Mouse (Mus musculus) heart, embryonic 13.5 days (tissue): ENCODE results near the gene St7. TPM values are rescaled to one million over a fixed set of nuclear protein-coding genes. Genes with fewer than 3 reads are reported as not detected.
A peak's percentile ranks its signal among the peaks of the same experiment; 100 is the strongest.
"Not testable (repeated sequence)": the region's sequence is repeated elsewhere in the genome, so short reads cannot be mapped to it uniquely, and the experiment has no call there.

Source experiments
- ATAC-seq: fragments of 200-750 bp; cut with Nextera tagmentation; 2 replicates; pipeline ENCODE4 v1.8.0; 2017; ENCODE audit warnings: moderate TSS enrichment; ENCODE audit not compliant: insufficient number of reproducible peaks, low FRiP score, low TSS enrichment; ENCODE audit errors: extremely low read depth
- H3K27ac ChIP-seq: fragments of 300-500 bp; sonication (generic); replicated peaks from 2 replicates; pipeline ENCODE4 v1.5.1; 2015; ENCODE audit warnings: moderate library complexity, mild to moderate bottlenecking, inconsistent platforms
- H3K27me3 ChIP-seq: fragments of 300-500 bp; sonication (generic); replicated peaks from 2 replicates; pipeline ENCODE4 v1.6.1; 2015; ENCODE audit warnings: mild to moderate bottlenecking, inconsistent platforms
- H3K36me3 ChIP-seq: fragments of 300-500 bp; sonication (generic); 2 replicates; pipeline ENCODE4 v1.6.1; 2015; ENCODE audit warnings: mild to moderate bottlenecking, inconsistent platforms
- H3K4me1 ChIP-seq: fragments of 300-500 bp; sonication (generic); 2 replicates; pipeline ENCODE4 v1.6.1; 2015; ENCODE audit warnings: inconsistent platforms
- H3K4me2 ChIP-seq: fragments of 300-500 bp; sonication (generic); 2 replicates; pipeline ENCODE4 v1.6.1; 2015; ENCODE audit warnings: inconsistent platforms, mild to moderate bottlenecking, moderate library complexity
- H3K4me3 ChIP-seq: fragments of 300-500 bp; sonication (generic); 2 replicates; pipeline ENCODE4 v1.5.1; 2015; ENCODE audit warnings: moderate library complexity, mild to moderate bottlenecking, inconsistent platforms
- H3K9ac ChIP-seq: fragments of 300-500 bp; sonication (generic); 2 replicates; pipeline ENCODE4 v1.6.1; 2015; ENCODE audit warnings: inconsistent platforms, mild to moderate bottlenecking, moderate library complexity
- H3K9me3 ChIP-seq: fragments of 300-500 bp; sonication (generic); 2 replicates; pipeline ENCODE4 v1.6.1; 2016; ENCODE audit warnings: inconsistent platforms
- WGBS: fragments of 180-500 bp; shearing (Covaris S2); methylation state at CpG from one replicate; pipeline ENCODE4 v1.1.7; 2015; ENCODE audit warnings: mixed read lengths; 5-methylcytosine and 5-hydroxymethylcytosine counted together
- polyA plus RNA-seq: library from polyadenylated mRNA; unstranded; fragments of >200 nt; fragmentation: Nextera tagmentation; extraction: Ambion mirVana; gene quantifications from 2 replicates; pipeline ENCODE4 v1.2.1, GENCODE M21; 2015

St7 gene
- polyA plus RNA-seq, 1 experiment from 2014 or later = 25.9 TPM

DNA sequence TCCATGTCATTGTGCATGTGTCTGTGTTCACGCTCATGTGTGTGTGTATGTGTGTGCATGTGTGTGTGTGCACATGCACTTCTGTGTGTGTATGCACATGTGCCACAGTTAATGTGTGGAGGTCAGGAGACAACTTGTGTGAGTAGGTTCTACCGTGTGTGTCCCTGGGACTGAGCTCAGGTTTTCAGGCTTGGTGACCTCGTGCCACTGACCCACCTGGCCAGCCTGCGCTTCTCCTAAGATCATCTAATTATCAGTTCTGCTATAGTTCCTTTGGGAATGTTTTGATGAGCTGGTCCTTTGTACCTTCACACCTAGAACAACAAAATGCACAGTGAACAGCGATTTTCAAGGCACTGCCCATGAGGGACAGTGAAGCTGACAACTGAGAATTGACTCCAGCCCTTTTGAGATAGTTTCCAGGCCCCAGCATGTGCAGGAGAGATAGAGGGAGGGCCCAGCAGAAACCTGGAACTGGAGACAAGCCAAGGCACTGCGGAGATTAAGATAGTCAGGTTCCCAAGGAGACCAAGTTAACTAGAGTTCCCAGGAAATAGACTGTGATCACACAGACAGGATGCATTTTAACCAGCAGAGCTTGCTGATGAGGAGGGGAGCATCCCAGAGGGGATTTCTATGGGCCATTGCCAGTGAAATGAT is 12.3 kb upstream of the St7 start:
- Histone ChIP-seq H3K4me3 (no peak overlapping the region), H3K27me3 (no peaks in the 10 kb centered on the region), H3K36me3 (no peaks in the 10 kb centered on the region), H3K27ac (no peak overlapping the region), H3K4me1 (peaks cover 8% of the 10 kb centered on the region), H3K9ac (no peak overlapping the region), H3K4me2 (no peak overlapping the region), H3K9me3 (no peaks in the 10 kb centered on the region; the same call in 1 of the 2 replicates)
- ATAC-seq = no peak; the same call in 1 of the 2 replicates
- WGBS = 54% methylated on average over 6 of the region's 6 CpGs

DNA sequence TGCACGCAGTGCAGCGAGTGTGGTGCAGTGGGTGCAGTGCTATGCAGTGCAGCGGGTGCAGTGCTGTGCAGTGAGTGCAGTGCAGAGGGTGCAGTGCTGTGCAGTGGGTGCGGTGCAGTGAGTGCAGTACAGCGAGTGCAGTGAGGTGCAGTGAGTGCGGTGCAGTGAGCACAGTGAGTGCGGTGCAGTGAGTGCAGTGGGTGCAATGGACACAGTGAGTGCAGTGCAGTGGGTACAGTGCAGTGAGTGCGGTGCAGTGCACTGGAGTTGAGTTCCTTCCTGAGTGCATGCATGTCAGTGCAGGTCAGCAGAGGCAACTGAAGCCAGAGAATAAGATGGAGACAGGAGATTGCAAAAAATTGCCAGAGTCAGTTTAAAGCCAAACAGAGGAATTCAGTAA is 10.9 kb upstream of the St7 start:
- H3K9me3 ChIP-seq = no peaks in the 10 kb centered on the region; the same call in 1 of the 2 replicates
- H3K9ac ChIP-seq = no peak overlapping the region
- no peak for ATAC-seq
- no peak overlapping the region for H3K4me2 ChIP-seq
- H3K36me3 ChIP-seq = no peaks in the 10 kb centered on the region
- H3K4me3 ChIP-seq = no peak overlapping the region
- H3K4me1 ChIP-seq = peaks cover 8% of the 10 kb centered on the region
- 95% methylated on average over 8 of the region's 8 CpGs for WGBS
- no peak overlapping the region for H3K27ac ChIP-seq
- no peaks in the 10 kb centered on the region for H3K27me3 ChIP-seq

DNA sequence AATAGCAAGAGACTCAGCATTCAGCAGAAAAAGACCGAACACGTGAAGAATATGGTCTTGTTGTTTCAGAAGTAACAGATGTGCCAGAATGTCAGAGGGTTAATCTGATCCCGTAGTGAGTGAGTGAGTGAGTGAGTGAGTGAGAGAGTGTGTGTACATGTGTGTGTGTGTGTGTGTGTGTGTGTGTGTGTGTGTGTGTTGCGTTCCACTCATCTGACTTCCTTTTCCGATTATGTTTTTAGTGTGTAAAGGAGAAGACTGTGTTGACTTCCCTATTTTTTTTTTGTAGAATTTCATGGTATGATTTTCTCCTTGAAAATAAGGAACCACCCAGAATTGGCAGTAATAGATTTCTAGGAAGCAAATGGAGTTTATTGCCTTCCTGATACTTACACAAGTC is 4.1 kb upstream of the St7 start:
- Histone ChIP-seq H3K4me3 (no peak overlapping the region), H3K27ac (no peak overlapping the region), H3K4me1 (peaks cover 7% of the 10 kb centered on the region; the same call in 1 of the 2 replicates), H3K36me3 (no peaks in the 10 kb centered on the region), H3K4me2 (no peak overlapping the region), H3K9me3 (peaks cover 3% of the 10 kb centered on the region; the same call in 1 of the 2 replicates), H3K27me3 (no peaks in the 10 kb centered on the region), H3K9ac (no peak overlapping the region)
- no peak for ATAC-seq
- WGBS = 83% methylated on average over 5 of the region's 5 CpGs

DNA sequence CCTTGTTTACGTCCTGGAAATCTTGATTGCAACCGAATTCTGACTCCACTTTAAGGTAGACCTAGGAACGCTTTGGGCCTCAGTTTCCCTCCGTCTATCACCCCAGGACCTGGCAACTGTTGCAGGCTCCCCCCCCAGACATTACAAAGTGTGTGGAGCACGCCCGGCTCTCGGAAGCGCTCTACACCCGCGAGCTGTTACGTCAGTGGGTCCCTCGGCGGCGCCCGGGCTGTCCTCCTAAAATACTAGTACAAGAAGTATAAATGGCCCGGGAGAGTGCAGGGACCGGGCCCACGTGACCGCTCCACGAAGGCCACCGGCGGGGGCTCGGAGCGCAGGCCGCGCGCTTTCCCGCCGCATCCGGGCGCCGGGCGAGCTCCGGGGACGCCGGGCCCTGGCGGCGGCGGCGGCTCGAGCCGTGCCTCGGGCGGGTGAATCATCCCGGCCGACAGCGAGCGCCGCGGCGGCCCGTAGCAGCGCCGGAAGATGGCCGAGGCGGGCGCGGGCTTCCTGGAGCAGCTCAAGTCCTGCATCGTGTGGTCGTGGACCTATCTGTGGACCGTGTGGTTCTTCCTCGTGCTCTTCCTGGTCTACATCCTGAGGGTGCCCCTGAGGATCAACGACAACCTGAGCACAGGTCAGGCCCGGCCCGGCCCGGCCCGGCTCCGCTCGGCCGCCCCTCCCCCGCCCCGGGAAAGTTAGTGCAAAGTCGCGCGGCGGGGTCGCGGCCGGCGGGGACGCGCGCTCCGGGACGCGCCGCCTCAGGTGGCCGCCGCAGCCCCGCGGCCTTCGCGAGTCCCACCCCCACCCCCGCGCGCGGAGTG is 1.2 kb downstream of the St7 start:
- H3K9ac ChIP-seq = peak overlapping the region; percentile 90
- H3K9me3 ChIP-seq = no peaks in the 10 kb centered on the region
- H3K4me3 ChIP-seq = peak overlapping the region; percentile 84
- under 1% methylated on average over 86 of the region's 97 CpGs for WGBS
- peaks cover 14% of the 10 kb centered on the region for H3K36me3 ChIP-seq
- peaks cover 22% of the 10 kb centered on the region for H3K4me1 ChIP-seq
- H3K27ac ChIP-seq = peak overlapping the region; percentile 96
- peak overlapping the region; percentile 84 for H3K4me2 ChIP-seq
- no peaks in the 10 kb centered on the region for H3K27me3 ChIP-seq
- peak; percentile 55 for ATAC-seq

DNA sequence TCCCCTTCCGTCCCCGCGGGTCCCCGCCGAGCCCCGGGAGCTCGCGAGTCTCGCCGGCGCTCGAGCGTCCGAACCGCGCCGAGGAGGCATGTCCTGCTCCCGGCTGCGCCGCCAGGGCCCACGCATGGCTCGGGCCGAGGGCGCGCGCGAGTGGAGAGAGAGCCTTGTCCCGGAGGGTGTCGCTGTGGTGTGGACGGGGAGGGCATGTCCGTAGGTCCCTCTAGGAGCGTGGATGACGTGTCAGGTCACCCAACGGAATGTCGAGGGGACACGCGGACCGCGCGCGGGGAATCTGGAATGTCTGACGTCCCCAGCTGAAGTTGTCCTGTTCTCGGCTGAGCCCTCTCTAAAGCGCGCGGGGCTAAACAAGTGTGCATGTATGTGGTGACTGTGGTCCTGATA is 1.8 kb downstream of the St7 start:
- H3K4me1 ChIP-seq = peaks cover 22% of the 10 kb centered on the region

DNA sequence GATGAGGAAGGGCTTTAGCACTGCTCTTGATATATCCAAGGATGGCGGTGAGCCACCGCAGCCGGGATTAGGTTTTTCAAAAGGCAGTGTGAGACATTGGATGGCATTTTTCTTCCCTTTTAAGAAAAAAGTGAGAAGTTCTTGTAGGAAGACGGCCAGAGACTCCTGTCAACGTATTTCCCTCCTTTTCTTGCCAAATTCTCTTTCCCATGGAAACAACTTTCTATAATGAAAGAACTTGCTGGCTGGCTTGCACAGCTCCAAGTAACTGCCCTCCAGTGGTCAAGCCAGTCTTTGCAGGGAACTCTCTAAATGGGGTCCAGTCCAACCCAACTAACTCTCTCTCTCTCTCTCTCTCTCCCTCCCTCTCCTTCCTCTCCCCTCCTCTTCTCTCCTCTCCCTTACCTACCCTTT is 3.6 kb downstream of the St7 start:
- Histone ChIP-seq H3K36me3 (peaks cover 14% of the 10 kb centered on the region), H3K4me1 (peaks cover 30% of the 10 kb centered on the region), H3K27me3 (no peaks in the 10 kb centered on the region), H3K9me3 (no peaks in the 10 kb centered on the region), H3K27ac (peak overlapping the region; percentile 42; the same call in 1 of the 2 replicates), H3K9ac (no peak overlapping the region), H3K4me3 (0 out of 2 replicates have a peak overlapping the region, but pooled peaks have one; percentile 13), H3K4me2 (peak overlapping the region; percentile 42)
- no peak for ATAC-seq
- 43% methylated on average over 5 of the region's 5 CpGs for WGBS

More for the DNA sequence above, 1.8 kb downstream of the St7 start:
- H3K9me3 ChIP-seq = no peaks in the 10 kb centered on the region
- no peaks in the 10 kb centered on the region for H3K27me3 ChIP-seq
- peak overlapping the region; percentile 84 for H3K4me2 ChIP-seq
- ATAC-seq = peak; percentile 72
- H3K36me3 ChIP-seq = peaks cover 14% of the 10 kb centered on the region
- under 1% methylated on average over 46 of the region's 46 CpGs for WGBS
- H3K27ac ChIP-seq = peak overlapping the region; percentile 96
- H3K9ac ChIP-seq = peak overlapping the region; percentile 90
- H3K4me3 ChIP-seq = peak overlapping the region; percentile 84

DNA sequence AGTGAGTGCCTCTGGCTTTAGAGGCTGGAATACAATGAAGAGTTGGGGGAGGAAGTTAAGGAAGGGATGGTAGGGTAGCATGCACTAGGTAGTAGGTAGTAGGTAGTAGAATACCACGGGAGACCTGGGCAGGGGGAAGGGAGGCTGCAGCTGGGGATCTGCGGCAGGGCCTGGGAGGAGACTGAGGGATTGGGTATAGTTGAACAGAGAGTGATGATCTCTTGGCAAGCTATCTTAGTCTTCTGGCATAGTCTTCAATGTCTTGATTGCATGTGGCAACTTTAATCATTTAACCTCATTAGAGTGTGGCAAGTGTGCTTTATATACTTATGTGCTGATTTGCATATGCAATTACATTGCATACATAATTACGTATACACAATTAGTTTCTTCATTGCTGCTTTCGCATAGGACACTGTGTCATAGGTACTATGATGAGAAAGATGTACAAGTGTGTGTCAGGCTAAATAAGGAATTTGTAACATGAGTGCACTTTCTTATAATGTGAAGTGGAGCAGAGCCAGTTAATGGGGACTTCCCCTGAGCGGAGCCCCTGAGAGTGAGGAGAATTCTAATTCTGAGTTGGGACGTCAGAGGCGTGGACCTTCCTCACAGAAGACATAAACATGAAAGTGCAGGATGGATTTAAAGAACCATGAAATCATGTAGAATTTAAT is 8.3 kb downstream of the St7 start:
- 63% methylated on average over 7 of the region's 7 CpGs for WGBS
- Histone ChIP-seq H3K36me3 (peaks cover 14% of the 10 kb centered on the region), H3K4me3 (no peak overlapping the region), H3K4me1 (peaks cover 18% of the 10 kb centered on the region), H3K27ac (no peak overlapping the region), H3K4me2 (no peak overlapping the region), H3K9ac (0 out of 2 replicates have a peak overlapping the region, but pooled peaks have one; percentile 10), H3K27me3 (no peaks in the 10 kb centered on the region), H3K9me3 (no peaks in the 10 kb centered on the region)
- ATAC-seq = no peak

DNA sequence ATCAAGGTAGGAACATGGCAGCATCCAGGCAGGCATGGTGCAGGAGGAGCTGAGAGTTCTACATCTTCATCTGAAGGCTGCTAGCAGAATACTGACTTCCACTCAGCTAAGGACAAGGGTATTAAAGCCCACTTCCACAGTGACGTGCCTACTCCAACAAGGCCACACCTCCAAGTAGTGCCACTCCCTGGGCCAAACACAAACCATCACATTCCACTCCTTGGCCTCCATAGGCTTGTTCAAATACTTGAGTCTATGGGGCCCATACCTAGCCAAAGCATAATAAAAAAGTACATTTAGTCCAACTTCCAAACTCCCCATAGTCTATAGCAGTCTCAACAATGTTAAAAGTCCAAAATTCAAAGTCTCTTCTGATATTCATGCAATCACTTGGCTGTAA is 11.3 kb downstream of the St7 start:
- H3K27me3 ChIP-seq, H3K9ac ChIP-seq, H3K4me2 ChIP-seq, H3K27ac ChIP-seq, ATAC-seq, H3K9me3 ChIP-seq, H3K4me3 ChIP-seq, H3K36me3 ChIP-seq: not testable (repeated sequence)
- WGBS = 77% methylated on average over 1 of the region's 1 CpGs
- H3K4me1 ChIP-seq = peaks cover 18% of the 10 kb centered on the region

DNA sequence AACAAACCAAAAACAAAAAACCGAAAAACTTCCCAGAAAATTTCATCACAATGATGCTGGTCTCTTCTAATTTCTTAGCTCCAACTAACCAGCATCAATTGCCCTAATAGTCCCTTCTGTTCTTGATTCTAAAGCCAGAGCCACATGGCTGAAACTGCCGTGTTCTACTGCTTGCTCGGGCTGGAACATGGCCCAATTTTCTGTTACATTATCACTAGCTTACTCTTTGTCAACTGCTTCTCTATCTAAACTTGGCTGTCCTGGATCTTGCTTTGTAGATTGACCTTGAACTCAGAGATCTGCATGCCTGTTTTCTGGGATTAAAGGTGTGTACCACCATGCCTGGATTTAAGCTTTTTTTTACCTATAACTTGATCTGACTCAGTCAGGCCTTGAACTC is 13.2 kb downstream of the St7 start:
- Histone ChIP-seq H3K4me3 (no peak overlapping the region), H3K4me1 (peaks cover 22% of the 10 kb centered on the region), H3K27me3 (no peaks in the 10 kb centered on the region), H3K9me3 (no peaks in the 10 kb centered on the region), H3K4me2 (no peak overlapping the region), H3K36me3 (no peaks in the 10 kb centered on the region), H3K27ac (no peak overlapping the region), H3K9ac (no peak overlapping the region)
- ATAC-seq = no peak
- WGBS = 57% methylated on average over 3 of the region's 3 CpGs

DNA sequence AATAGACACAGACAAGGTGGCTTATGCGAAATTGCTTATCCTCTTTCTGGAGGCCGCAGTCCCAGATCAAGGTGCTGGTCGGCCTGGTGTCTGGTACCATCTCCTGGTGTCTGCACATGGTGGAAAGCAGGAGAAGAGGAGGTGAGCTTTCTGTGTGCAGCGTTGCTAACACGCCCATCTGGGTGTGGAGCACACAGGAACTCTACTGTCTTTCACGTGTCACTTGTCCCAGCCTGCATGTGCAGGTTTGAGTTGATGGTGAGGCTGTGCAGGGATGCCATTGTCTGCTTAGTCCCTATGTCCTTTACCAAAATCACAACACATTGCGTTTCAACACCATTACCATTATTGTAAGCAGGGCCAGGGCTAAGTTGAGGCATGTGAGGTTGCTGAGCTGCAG is 26.2 kb downstream of the St7 start:
- H3K9ac ChIP-seq = no peak overlapping the region
- H3K27ac ChIP-seq = no peak overlapping the region
- no peaks in the 10 kb centered on the region for H3K36me3 ChIP-seq
- whole genome bisulfite sequencing = 87% methylated on average over 7 of the region's 7 CpGs
- ATAC-seq = no peak
- H3K4me1 ChIP-seq = peaks cover 36% of the 10 kb centered on the region
- H3K9me3 ChIP-seq = no peaks in the 10 kb centered on the region
- no peaks in the 10 kb centered on the region for H3K27me3 ChIP-seq
- no peak overlapping the region for H3K4me3 ChIP-seq
- no peak overlapping the region for H3K4me2 ChIP-seq

DNA sequence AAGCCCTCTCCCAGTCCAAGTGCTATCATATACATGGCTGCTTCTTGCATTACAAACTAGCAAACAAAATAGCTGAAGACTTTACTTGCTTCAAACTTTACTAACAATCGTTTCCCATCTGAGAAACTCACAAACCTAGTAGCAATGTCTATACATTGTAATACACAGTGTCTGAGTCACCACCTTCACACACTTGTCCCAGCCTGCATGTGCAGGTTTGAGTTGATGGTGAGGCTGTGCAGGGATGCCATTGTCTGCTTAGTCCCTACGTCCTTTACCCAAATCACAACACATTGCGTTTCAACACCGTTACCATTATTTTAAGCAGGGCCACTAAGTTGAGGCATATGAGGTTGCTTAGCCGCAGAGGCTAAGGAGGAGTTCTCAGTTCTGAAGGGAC is 26.7 kb downstream of the St7 start:
- no peak for ATAC-seq
- Histone ChIP-seq H3K4me1 (peaks cover 40% of the 10 kb centered on the region), H3K36me3 (no peaks in the 10 kb centered on the region), H3K9ac (no peak overlapping the region), H3K9me3 (no peaks in the 10 kb centered on the region), H3K27me3 (no peaks in the 10 kb centered on the region), H3K27ac (no peak overlapping the region), H3K4me3 (no peak overlapping the region), H3K4me2 (no peak overlapping the region)
- WGBS = 78% methylated on average over 5 of the region's 5 CpGs
